Comparison of ENCODE assay signal across 9 mouse cellular contexts in genomic region chr2:6071598-6072440, GRCm38 (mm10). TPM values are rescaled to one million over a fixed set of nuclear protein-coding genes. Genes with fewer than 3 reads are reported as not detected.
DNase-seq lines count a peak whose midpoint lies in the region; ATAC-seq lines count a peak whose summit lies in the region.
"Had no signal": no experiment of that assay in that cellular context is flagged by ENCODE, and none has a peak within 500 bp of the region (broad histone marks: within the 10 kb centered on the region; RNA-seq: fewer than 3 reads in every experiment).

No protein-coding gene starts in this region.

- intact Hi-C loops in heart, postnatal 25 days (cut with DNase I): no loop called here

- 20% methylated on average over 11 of the region's 11 CpGs for WGBS in liver, embryonic 13.5 days (ENCODE audit: insufficient replicate concordance)
- 21% methylated on average over 11 of the region's 11 CpGs for WGBS in stomach, embryonic 14.5 days

- DNase-seq in heart, adult 11 months: peak; percentile 92
- DNase-seq in heart, postnatal 25 days (ENCODE audit: low spot score): no peak
- peak; percentile 77 for DNase-seq in adrenal gland, adult 2 months
- DNase-seq in liver, embryonic 13.5 days: no peak
- DNase-seq in retina, embryonic 14.5 days (ENCODE audit: low spot score): no peak
- DNase-seq in thymus, postnatal 25 days: no peak
- DNase-seq in spleen, postnatal 36 days (ENCODE audit: low spot score in 2 of 2): no peak
- DNase-seq: layer of hippocampus, postnatal 36 days had no signal

- no peaks in the 10 kb centered on the region for H3K27me3 ChIP-seq in liver, embryonic 13.5 days
- H3K27me3 ChIP-seq in stomach, embryonic 14.5 days (ENCODE audit: control insufficient read depth, insufficient read depth, low read length): no peaks in the 10 kb centered on the region

- no peak overlapping the region for H3K9ac ChIP-seq in liver, embryonic 13.5 days
- H3K9ac ChIP-seq in stomach, embryonic 14.5 days (replicated peaks; ENCODE audit: low read depth, low read length): no peak overlapping the region

- H3K27ac ChIP-seq in liver, embryonic 13.5 days: no peak overlapping the region
- peak overlapping the region; percentile 59 for H3K27ac ChIP-seq in stomach, embryonic 14.5 days (ENCODE audit: low read length)

- peaks cover 29% of the 10 kb centered on the region for H3K4me1 ChIP-seq in liver, embryonic 13.5 days (replicated peaks)
- peaks cover 20% of the 10 kb centered on the region; the same call in 1 of the 2 replicates for H3K4me1 ChIP-seq in stomach, embryonic 14.5 days (ENCODE audit: control insufficient read depth, insufficient read depth, low read length)

- peak; percentile 85 for ATAC-seq in liver, embryonic 13.5 days (ENCODE audit: low read depth)
- peak; percentile 78 for ATAC-seq in stomach, embryonic 14.5 days (ENCODE audit: insufficient number of reproducible peaks, insufficient read depth, low FRiP score, low read depth)

- no peak overlapping the region for H3K4me3 ChIP-seq in liver, embryonic 13.5 days (replicated peaks)
- no peak overlapping the region for H3K4me3 ChIP-seq in stomach, embryonic 14.5 days (ENCODE audit: low read depth, low read length)

- H3K4me2 ChIP-seq in liver, embryonic 13.5 days: no peak overlapping the region
- no peak overlapping the region for H3K4me2 ChIP-seq in stomach, embryonic 14.5 days (replicated peaks; ENCODE audit: low read depth, low read length)

- no peaks in the 10 kb centered on the region for H3K9me3 ChIP-seq in liver, embryonic 13.5 days (replicated peaks)
- no peaks in the 10 kb centered on the region for H3K9me3 ChIP-seq in stomach, embryonic 14.5 days (ENCODE audit: control insufficient read depth, low read depth, low read length)

- no peaks in the 10 kb centered on the region for H3K36me3 ChIP-seq in liver, embryonic 13.5 days
- no peaks in the 10 kb centered on the region for H3K36me3 ChIP-seq in stomach, embryonic 14.5 days (ENCODE audit: control insufficient read depth, insufficient read depth, low read length)

RNA-seq across cellular contexts. Expression of gene Proser2, which starts 58.2 kb away (rescaled TPM):
- 10 to 100 TPM; 12.6 to 16.0 TPM for total RNA-seq in heart, postnatal 25 days (2021)
- 10 to 100 TPM in 1 of 2 experiments, 1 to 10 TPM in 1; 8.7 to 18.7 TPM for total RNA-seq in adrenal gland, adult 2 months (2021)
- 12.1 and 15.6 TPM in 2 replicates for polyA plus RNA-seq in adrenal gland, adult 2 months (2012; rRNA removed)
- 4.5 and 5.2 TPM in 2 replicates for polyA plus RNA-seq in liver, embryonic 13.5 days (2015; fragmentation: Nextera tagmentation; extraction: Ambion mirVana)
- polyA plus RNA-seq in stomach, embryonic 14.5 days (2014; fragmentation: Nextera tagmentation; extraction: Ambion mirVana): 17.6 and 17.7 TPM in 2 replicates

Comparison
In these comparisons a context has a peak if more than half of its experiments do, and no peak if none do; other contexts are left out.
1. DNase-seq: peak in heart, adult 11 months (single experiment) and adrenal gland, adult 2 months (single experiment); none in heart, postnatal 25 days (single experiment), liver, embryonic 13.5 days (single experiment), retina, embryonic 14.5 days (single experiment), thymus, postnatal 25 days (single experiment) and spleen, postnatal 36 days (0 of 2).